Mouse (Mus musculus) ES-E14 (cell line): Measurements from ENCODE around the gene Ttll2. TPM values are rescaled to one million over a fixed set of nuclear protein-coding genes. Genes with fewer than 3 reads are reported as not detected.
A peak's percentile ranks its signal among the peaks of the same experiment; 100 is the strongest.
"Not testable (repeated sequence)": the region's sequence is repeated elsewhere in the genome, so short reads cannot be mapped to it uniquely, and the experiment has no call there.

Experiments used
- DNase-seq: peaks from one replicate; pipeline ENCODE4 v3.0.0-alpha.2; 2013; ENCODE audit warnings: low read depth, low spot score
- H3K27ac ChIP-seq: 2 replicates; pipeline ENCODE4 v1.5.1; 2012; ENCODE audit warnings: low read depth, mild to moderate bottlenecking, low read length, moderate library complexity, mixed read lengths; ENCODE audit not compliant: poor library complexity, insufficient read depth, severe bottlenecking
- H3K36me3 ChIP-seq: 2 replicates; pipeline ENCODE4 v1.6.1; 2012; ENCODE audit warnings: mild to moderate bottlenecking, low read length, moderate library complexity, mixed read lengths; ENCODE audit not compliant: control insufficient read depth, poor library complexity, insufficient read depth, severe bottlenecking
- H3K4me1 ChIP-seq, 2 experiments: fragments of 150-350 bp in 1 of 2; sonication (generic) in 1 of 2; 2 replicates each; pipeline ENCODE4 v1.6.1; 2012; ENCODE audit warnings: low read length in 2 of 2, mild to moderate bottlenecking in 1 of 2, mixed read lengths in 1 of 2; ENCODE audit not compliant: control insufficient read depth in 2 of 2, insufficient read depth in 2 of 2, poor library complexity in 1 of 2
- H3K4me3 ChIP-seq, 2 experiments: fragments of 150-350 bp in 1 of 2; sonication (generic) in 1 of 2; 2 replicates each; pipeline ENCODE4 v1.5.1; 2012; ENCODE audit warnings: low read length in 2 of 2, low read depth in 1 of 2, mild to moderate bottlenecking in 1 of 2, mixed read lengths in 1 of 2; ENCODE audit not compliant: insufficient read depth in 1 of 2, poor library complexity in 1 of 2, severe bottlenecking in 1 of 2
- H3K9ac ChIP-seq: 2 replicates; pipeline ENCODE4 v1.6.1; 2012; ENCODE audit warnings: low read depth, mild to moderate bottlenecking, low read length, mixed read lengths; ENCODE audit not compliant: poor library complexity, insufficient read depth, severe bottlenecking
- H3K9me3 ChIP-seq: fragments of 150-350 bp; sonication (generic); 2 replicates; pipeline ENCODE4 v1.6.1; 2012; ENCODE audit warnings: low read depth, mild to moderate bottlenecking, low read length; ENCODE audit not compliant: control insufficient read depth, insufficient read depth
- ZC3H11A ChIP-seq: IDR thresholded peaks from 2 replicates; pipeline ENCODE4 v1.6.1; 2012; ENCODE audit warnings: low read depth, mild to moderate bottlenecking, inconsistent platforms, low read length, borderline replicate concordance
- in situ Hi-C, 2 experiments: fragments of 600-800 bp; cut with MboI; formaldehyde crosslinking; loops; one replicate each; pipeline ENCODE4 v1.15.1; 2025; ENCODE audit warnings: low sequenced_read_pairs in 2 of 2, inconsistent platforms in 1 of 2; ENCODE audit not compliant: unreplicated experiment in 2 of 2
- total RNA-seq: library from RNA; depleted of rRNA; stranded (reverse); fragments of 300-350 nt; gene quantifications from 2 replicates; pipeline ENCODE4 v1.2.3, GENCODE M21; 2012; rRNA removed

The Ttll2 gene
- total RNA-seq, 1 experiment = not detected

- H3K4me3 ChIP-seq, H3K4me1 ChIP-seq, in situ Hi-C loops, H3K9ac ChIP-seq, DNase-seq, H3K27ac ChIP-seq, H3K9me3 ChIP-seq, H3K36me3 ChIP-seq: not testable (repeated sequence)
- TF ChIP-seq ZC3H11A = peak; percentile 8; the same call in 1 of the 2 replicates
These were observed 46.0 kb downstream of the Ttll2 start for GRCm38 (mm10) chr17:7306278-7307196.

Other genes with a start within 250 kb of the Ttll2 start
- gene Rps6ka2, start 182.6 kb downstream of the Ttll2 start, total RNA-seq = 16.2 and 19.9 TPM in 2 replicates
- gene Tcp10a, start 28.1 kb downstream of the Ttll2 start, total RNA-seq = 0.09 TPM in 1 of 2 replicates, not detected in the other
- not detected in 2 replicates for gene Gm49630, start 19.3 kb upstream of the Ttll2 start, total RNA-seq
- gene Unc93a2, start 32.8 kb upstream of the Ttll2 start, total RNA-seq = 0.27 and 0.48 TPM in 2 replicates